Mouse (Mus musculus) liver, postnatal 0 days (tissue): ENCODE measurements at regions not wholly inside any gene's neighbourhood (a gene's known extent, or its start where the extent isn't known, plus 50 kb on each side); places are given as distances from the start of the nearest gene placed in this dataset.

Experiments
- ATAC-seq: fragments of 200-750 bp; cut with Nextera tagmentation; 2 replicates; pipeline ENCODE4 v1.8.0; 2017; ENCODE audit warnings: mild to moderate bottlenecking, moderate library complexity
- DNase-seq: peaks from one replicate; pipeline ENCODE4 v3.0.0-alpha.2; 2016
- H3K27ac ChIP-seq: fragments of 300-500 bp; sonication (generic); 2 replicates; pipeline ENCODE4 v1.5.1; 2014; ENCODE audit warnings: antibody characterized with exemption, moderate library complexity, mild to moderate bottlenecking, low read depth
- H3K27me3 ChIP-seq: fragments of 300-500 bp; sonication (generic); 2 replicates; pipeline ENCODE4 v1.6.1; 2014; ENCODE audit warnings: low read length, control low read depth, mixed read lengths; ENCODE audit not compliant: insufficient read depth
- H3K36me3 ChIP-seq: fragments of 300-500 bp; sonication (generic); replicated peaks from 2 replicates; pipeline ENCODE4 v1.6.1; 2014; ENCODE audit warnings: mild to moderate bottlenecking, control low read depth, low read length, moderate library complexity, mixed read lengths; ENCODE audit not compliant: insufficient read depth
- H3K4me1 ChIP-seq: fragments of 300-500 bp; sonication (generic); 2 replicates; pipeline ENCODE4 v1.6.1; 2014; ENCODE audit warnings: antibody characterized with exemption, mild to moderate bottlenecking, control low read depth; ENCODE audit not compliant: insufficient read depth
- H3K4me2 ChIP-seq: fragments of 300-500 bp; sonication (generic); 2 replicates; pipeline ENCODE4 v1.6.1; 2014; ENCODE audit warnings: low read depth, mild to moderate bottlenecking, low read length, moderate library complexity, mixed read lengths
- H3K4me3 ChIP-seq: fragments of 300-500 bp; sonication (generic); 2 replicates; pipeline ENCODE4 v1.5.1; 2014; ENCODE audit warnings: low read depth, low read length
- H3K9ac ChIP-seq: fragments of 300-500 bp; sonication (generic); replicated peaks from 2 replicates; pipeline ENCODE4 v1.6.1; 2014; ENCODE audit warnings: mild to moderate bottlenecking, moderate library complexity
- H3K9me3 ChIP-seq: fragments of 300-500 bp; sonication (generic); 2 replicates; pipeline ENCODE4 v1.6.1; 2016; ENCODE audit warnings: mild to moderate bottlenecking, control low read depth, low read length, mixed read lengths
- CTCF ChIP-seq: sonication (generic); IDR thresholded peaks from 2 replicates; pipeline ENCODE4 v1.5.1; 2016; ENCODE audit warnings: antibody characterized with exemption, low read depth
- EP300 ChIP-seq: IDR thresholded peaks from 2 replicates; pipeline ENCODE4 v1.6.1; 2016; ENCODE audit warnings: antibody characterized with exemption, low read depth, mild to moderate bottlenecking
- WGBS: fragments of 180-500 bp; shearing (Covaris S2); extraction: QIAGEN DNeasy Blood & Tissue Kit; methylation state at CpG from one replicate; pipeline ENCODE4 v1.1.7; 2014; ENCODE audit not compliant: insufficient replicate concordance; 5-methylcytosine and 5-hydroxymethylcytosine counted together

GRCm38 (mm10) chr6:14431751-14432150 lies 323.3 kb downstream of the Ppp1r3a start:
- Histone ChIP-seq H3K36me3 (no peaks in the 10 kb centered on the region), H3K9ac (no peak overlapping the region), H3K4me1 (no peaks in the 10 kb centered on the region), H3K4me3 (no peak overlapping the region), H3K4me2 (no peak overlapping the region), H3K27ac (no peak overlapping the region), H3K27me3 (no peaks in the 10 kb centered on the region), H3K9me3 (no peaks in the 10 kb centered on the region)
- WGBS: 84% methylated on average over 1 of the region's 1 CpGs
- DNase-seq (no peak), ATAC-seq (no peak)
- TF ChIP-seq EP300 (no peak), CTCF (no peak)

- H3K9ac ChIP-seq: no peak overlapping the region
- no peaks in the 10 kb centered on the region for H3K27me3 ChIP-seq
- no peaks in the 10 kb centered on the region for H3K4me1 ChIP-seq
- DNase-seq (no peak), ATAC-seq (no peak)
- TF ChIP-seq CTCF (no peak), EP300 (no peak)
- 42% methylated on average over 4 of the region's 4 CpGs for WGBS
- no peak overlapping the region for H3K4me3 ChIP-seq
- no peaks in the 10 kb centered on the region for H3K36me3 ChIP-seq
- no peak overlapping the region for H3K4me2 ChIP-seq
- no peak overlapping the region for H3K27ac ChIP-seq
- H3K9me3 ChIP-seq: no peaks in the 10 kb centered on the region
Observed at GRCm38 (mm10) chr6:14409772-14410171, 345.3 kb downstream of the Ppp1r3a start.

GRCm38 (mm10) chr6:14407754-14408153 lies 347.3 kb downstream of the Ppp1r3a start:
- 78% methylated on average over 1 of the region's 1 CpGs for WGBS
- Histone ChIP-seq H3K4me2 (no peak overlapping the region), H3K4me1 (no peaks in the 10 kb centered on the region), H3K9ac (no peak overlapping the region), H3K4me3 (no peak overlapping the region), H3K9me3 (no peaks in the 10 kb centered on the region), H3K27ac (no peak overlapping the region), H3K27me3 (no peaks in the 10 kb centered on the region), H3K36me3 (no peaks in the 10 kb centered on the region)
- no peak for TF ChIP-seq CTCF
- TF ChIP-seq EP300: no peak
- no peak for ATAC-seq
- no peak for DNase-seq

- Histone ChIP-seq H3K9me3 (no peaks in the 10 kb centered on the region), H3K9ac (no peak overlapping the region), H3K36me3 (no peaks in the 10 kb centered on the region), H3K4me2 (no peak overlapping the region), H3K27me3 (no peaks in the 10 kb centered on the region), H3K27ac (no peak overlapping the region), H3K4me3 (no peak overlapping the region), H3K4me1 (no peaks in the 10 kb centered on the region)
- TF ChIP-seq EP300: no peak
- no peak for TF ChIP-seq CTCF
- DNase-seq (no peak), ATAC-seq (no peak)
- WGBS: 72% methylated on average over 5 of the region's 5 CpGs
Observed at GRCm38 (mm10) chr6:14358280-14358679, 396.8 kb downstream of the Ppp1r3a start.
